Mouse (Mus musculus): ENCODE data around the gene Lipa. TPM values are rescaled to one million over a fixed set of nuclear protein-coding genes. Genes with fewer than 3 reads are reported as not detected.

Lipa gene
- 146 and 150 TPM in 2 replicates for polyA plus RNA-seq (2015; fragmentation: Nextera tagmentation; extraction: Ambion mirVana)

DNA sequence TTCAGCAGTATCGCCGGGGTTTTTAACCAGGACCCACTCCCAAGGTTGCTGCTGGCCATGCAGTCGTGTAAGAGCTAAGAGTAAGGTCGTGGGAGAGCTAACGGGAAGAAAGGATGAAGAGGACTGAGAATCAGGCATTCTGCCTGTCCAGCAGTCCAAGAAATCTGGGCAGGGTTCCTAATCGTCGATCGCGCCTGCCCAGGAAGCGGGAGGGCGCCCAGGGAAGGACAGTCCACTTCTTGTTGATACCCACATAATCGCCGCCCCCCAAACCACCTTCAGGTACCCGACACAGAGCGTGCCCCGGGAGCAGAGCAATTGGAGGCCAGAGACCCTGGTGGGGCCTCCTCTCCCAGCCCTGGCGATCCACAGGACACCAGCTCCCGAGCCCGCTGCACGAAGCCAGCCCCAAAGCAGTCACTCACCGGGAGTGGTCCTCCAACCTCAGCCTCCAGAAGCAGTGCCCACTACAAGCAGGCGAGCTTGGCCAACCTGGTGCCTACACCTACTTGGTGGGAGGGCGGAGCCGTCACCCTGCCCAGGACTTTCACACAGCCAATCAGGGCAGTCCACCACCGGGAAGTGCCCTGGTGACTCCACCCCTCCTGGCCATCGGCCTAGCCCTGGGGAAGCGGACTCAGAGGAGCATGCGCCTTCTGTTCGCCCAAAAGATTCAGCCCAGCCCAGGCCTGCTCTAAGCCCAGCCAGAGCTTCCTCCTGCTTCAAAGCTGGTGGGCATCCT, at the start of gene Lipa:
TSS of gene Lipa (minus strand) at position 534 of the 742 bp plus-strand sequence.
- peak; percentile 89 for DNase-seq (ENCODE audit: low spot score)

DNA sequence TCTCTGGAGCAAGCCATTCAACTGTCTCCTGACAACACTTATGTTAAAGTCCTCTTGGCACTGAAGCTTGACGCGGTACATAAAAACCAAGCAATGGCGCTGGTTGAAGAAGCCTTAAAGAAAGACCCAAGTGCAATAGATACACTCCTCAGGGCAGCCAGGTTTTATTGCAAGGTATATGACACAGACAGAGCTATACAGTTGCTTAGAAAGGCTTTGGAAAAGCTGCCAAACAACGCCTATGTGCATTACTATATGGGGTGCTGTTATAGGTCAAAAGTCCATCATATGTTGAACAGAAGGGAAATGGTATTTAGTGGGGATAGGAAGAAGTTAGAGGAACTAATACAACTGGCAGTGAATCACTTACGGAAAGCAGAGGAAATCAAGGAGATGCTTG, 46.4 kb upstream of the Lipa start:
- DNase-seq (ENCODE audit: low spot score), result no peak

DNA sequence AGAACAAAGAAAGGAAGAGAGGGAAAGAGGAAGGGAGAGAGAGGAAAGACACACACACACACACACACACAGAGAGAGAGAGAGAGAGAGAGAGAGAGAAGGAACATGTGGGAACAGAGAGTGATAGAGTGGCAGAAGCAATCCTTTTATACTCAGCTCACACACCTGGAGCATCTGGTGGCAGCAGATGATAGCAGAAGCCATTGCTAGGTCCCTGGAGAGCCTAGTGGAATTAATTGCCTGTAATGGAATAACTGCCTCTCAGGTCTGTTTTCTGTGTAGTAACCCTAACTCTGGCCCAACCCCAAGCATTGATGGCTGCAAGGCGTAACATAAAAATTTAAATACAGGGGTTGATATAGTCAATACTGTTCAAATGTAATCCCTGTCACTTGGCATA, 43.8 kb upstream of the Lipa start:
- DNase-seq (ENCODE audit: low spot score), result no peak

DNA sequence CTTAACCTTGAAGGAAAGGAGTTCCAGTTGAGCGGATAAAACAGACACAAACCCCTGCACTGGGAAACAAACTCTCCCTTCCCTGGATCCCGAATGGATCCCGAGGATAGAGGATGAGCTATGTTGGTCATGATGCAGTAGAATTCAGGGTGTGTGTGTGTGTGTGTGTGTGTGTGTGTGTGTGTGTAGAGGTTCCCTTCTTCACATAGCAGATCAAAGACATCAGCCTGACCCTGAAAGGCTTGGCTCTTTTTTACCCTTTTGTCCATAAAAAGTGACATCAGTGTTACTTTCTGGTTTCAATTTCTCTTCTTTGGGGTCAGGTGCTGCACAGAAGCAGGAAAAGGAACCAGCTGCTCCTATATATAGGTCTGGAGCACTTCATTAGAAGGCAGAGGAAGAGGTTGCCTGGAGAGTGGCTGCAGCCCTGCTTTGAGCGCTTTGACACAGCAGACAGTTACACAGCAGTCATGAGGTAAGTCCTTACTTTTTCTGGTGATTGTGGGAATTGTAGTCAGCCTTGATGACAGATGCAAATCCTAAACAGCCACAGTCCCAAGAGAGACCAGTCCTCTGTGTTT, 42.7 kb upstream of the Lipa start:
- DNase-seq (ENCODE audit: low spot score), result no peak

DNA sequence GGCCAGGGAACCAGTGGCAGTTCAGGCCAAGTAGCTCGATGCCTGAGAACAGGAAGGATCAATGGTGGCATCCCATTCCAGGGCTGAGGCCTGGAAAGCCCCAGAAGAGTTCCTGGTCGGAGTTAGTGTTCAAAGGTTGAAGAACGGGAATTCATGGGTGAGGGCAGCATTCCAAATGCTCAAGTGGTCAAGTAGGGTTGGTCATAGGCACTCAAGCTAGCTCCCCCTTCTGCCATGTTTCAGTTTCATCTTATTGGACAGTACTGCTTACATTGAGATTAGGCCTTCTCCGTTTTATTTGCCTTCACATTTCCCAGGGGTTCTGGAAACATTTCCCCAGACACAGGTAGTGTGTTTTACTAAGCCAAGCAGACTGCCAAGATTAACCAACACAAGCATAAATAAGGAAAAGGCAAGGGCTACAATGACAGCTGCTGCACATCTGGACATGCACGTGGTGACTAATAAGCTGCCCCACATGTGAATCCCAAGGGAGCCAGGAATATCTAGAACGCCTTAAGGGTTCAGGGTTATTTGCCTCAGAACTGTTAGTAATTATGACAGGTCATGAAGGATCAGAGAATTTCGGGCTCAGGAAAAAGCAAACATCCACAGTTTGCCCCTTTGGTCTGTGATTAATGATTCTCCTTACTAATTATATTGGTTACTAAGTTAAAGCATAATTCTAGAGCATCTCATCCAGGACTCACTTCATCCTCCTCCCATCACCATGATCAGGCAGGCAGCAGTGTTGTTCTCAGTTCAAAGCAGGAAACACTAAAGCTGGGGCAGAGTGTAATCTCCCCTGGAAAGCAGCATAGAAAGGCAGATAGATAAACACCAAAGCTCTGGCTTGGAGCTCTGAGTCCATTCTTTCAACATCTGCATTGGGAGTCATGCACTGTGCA, 42.0 kb upstream of the Lipa start:
- DNase-seq (ENCODE audit: low spot score), result no peak

DNA sequence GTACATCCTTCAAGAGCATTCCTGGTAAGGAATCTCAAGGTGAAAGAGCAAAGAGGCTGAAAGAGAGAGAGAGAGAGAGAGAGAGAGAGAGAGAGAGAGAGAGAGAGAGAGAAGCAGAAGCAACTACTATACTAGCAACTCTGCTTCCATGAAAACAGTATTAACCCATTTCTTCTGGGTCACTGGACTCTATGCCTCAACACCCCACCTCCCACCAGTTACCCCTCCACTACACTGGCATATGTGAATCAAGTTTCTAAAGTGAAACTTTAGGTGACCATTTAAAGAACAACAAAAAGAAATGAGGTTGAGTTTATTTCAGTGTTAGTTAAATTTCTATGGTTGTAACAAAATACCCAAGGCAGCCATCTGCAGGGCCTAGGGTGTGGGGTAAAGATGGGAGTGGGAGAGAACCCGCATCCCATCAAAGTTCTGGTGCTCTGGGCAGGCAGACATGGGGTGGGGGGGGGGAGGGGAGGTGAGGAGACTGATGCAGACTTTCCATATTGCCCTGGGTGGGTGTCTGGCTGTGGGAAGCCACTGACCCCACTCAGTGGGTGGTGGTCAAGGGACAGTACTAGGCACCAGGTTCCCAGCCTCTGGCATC, 39.0 kb upstream of the Lipa start:
- DNase-seq (ENCODE audit: low spot score), result no peak

DNA sequence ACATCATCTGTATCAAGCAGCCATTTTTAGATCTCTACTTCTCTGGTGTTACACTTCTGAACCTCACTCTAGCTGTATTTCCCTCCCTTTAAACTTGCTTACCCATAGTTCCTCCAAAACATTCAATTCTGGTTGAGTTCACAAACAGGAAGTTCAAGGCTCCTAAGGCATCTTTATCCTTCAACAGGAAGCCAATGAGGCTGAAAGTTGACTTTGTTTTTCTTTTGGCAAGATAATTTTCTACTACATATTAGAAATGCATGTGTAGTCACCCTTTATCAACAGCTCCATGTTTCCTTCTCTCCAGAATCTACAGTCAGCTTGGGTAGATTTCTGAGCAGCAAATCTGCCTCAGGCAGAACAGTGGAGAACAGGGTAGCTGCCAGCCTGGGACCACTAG, 35.3 kb upstream of the Lipa start:
- DNase-seq (ENCODE audit: low spot score), result no peak

DNA sequence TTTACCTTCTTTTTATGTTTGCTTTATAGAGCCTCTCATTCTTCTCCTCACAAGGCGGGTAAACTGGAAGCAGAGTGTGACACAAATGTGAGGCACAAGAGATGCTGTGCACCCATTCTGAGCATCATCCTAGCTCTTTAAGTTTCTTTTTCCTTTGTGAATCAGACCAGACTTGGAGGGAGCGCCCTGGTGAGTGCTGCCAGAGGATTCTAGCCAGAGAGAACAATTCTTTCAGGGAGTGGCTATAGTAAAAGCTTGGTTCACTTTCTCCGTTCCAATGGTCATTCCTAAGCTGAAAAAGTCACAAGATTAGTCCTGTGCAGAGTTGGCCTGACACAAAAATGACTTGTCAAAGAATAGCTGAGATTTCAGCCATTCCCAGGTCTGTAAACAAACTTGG, 29.3 kb upstream of the Lipa start:
- DNase-seq (ENCODE audit: low spot score), result no peak

DNA sequence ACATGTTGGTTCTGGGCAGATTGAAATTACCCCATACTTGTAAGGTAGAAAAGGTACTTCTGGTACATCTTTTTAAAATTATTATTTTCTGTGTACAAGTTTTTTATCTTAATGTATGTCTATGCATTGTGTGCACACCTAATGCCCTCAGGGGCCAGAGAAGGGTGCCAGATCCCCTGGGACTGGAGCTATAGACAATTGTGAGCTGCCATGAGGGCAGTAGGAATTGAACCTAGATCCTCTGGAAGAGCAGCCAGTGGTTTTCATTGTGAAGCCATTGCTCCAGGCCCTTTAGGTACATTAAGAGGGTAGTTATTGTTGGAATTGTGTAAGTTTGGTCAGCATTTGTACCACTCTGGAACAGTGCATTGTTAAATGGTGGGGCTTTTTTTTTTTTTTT, 26.8 kb upstream of the Lipa start:
- no peak for DNase-seq (ENCODE audit: low spot score)

DNA sequence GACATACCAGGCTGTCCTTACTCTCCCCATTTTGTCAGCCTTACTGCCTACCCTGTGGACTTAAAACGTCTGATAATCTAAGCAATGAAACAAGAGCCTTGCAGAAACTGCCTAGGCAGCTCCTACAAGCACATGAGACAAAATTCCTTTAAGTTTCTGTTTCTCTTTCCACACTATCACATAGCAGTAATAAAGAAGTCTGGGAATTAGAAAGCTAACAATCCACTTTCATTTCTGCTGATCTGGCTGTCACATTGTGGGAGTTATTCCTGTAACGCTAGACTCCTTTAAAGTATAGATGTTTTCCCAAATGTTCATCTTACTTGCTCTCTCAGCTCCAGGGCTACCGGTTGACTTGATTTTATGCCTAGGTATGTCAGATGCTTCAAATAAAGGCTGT, 26.2 kb upstream of the Lipa start:
- no peak for DNase-seq (ENCODE audit: low spot score)

DNA sequence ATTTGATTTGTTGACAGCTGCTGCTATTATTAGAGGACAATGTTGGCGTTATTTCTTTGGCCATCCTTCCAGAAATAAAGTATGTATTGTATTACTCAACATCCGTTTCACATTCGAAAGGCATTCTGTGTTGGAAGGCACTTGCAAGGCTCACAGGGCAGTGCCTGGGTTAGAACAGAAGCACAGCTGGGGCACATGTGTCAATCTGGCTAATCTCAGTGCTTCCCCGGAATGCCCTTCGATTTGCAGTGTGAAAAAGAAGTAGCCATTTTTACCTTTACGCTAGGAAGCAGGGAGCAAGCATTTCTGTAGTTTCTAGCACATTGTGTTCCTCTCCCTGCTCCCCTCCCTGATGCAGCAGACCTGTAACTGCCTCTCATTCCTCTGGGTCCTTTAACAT, 25.7 kb upstream of the Lipa start:
- no peak for DNase-seq (ENCODE audit: low spot score)

DNA sequence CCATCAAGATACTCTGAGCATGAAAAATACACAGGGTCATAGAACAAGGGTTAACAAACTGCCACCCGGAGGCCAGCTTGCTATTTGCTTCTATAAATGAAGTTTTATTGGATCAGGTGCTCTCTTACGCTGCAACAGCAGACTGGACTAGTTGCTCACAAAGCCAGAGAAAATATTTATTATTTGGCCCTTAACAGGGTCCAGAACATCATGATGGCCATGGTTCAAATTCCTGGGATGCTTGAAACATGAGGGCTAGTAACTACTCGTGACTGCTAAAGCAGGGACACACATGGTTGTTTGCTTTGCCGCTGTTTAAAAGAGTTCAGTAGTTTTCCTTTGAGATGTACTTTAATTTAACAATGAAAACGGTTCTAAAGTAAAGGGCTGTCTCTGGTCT, 24.7 kb upstream of the Lipa start:
- no peak for DNase-seq (ENCODE audit: low spot score)

DNA sequence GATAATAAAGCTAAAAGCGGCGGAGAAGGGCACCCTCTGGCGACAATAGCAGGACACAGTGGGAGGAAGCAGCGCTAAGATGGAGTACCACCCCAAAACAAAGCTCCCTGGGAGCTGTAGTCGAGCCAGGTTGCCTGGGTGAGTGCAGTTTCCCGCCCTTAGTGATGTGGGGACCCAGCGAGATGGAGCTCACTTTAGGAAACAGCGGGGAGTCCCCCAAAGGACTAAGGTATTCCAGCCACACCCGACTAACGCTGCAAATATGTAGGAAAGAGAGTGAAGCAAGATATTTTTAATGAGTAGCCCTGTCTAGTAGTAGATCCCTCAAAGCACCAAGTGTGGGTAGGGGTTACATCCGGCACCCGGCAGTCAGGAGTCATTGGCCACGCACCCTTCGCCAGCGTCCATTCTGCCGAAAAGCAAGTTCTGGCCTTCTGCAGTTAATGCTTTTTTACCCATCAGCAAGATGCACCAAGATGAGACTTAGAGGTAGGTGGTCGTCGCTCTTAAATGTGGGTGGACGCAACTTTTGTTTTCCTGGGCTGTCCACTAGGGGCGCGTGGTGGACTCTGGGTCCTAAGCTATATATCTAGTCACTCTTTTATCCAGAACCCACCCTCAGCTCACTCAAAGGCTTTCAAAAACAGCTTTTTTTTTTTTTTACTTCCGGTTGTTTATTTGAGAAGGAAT, 23.4 kb upstream of the Lipa start, which contains the start of gene Ifit2:
TSS of gene Ifit2 (plus strand) at position 161 of the 690 bp plus-strand sequence.
- DNase-seq (ENCODE audit: low spot score), result peak; percentile 88

DNA sequence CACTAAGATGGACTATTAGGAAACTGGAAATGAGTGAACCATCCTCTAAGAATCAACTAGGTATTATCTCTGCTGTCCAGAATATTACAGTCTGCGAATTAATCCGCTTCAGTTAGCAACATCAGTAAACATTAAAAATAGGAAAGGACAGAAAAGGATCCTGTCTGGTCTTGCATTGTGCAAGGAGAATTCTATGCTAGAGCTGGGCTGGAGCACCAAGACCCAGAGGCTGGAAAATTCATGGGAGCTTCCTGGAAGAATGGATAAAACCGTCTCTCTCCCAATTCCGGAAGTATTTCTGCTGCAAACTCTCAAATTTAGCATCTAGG, 22.9 kb upstream of the Lipa start:
- no peak for DNase-seq (ENCODE audit: low spot score)

DNA sequence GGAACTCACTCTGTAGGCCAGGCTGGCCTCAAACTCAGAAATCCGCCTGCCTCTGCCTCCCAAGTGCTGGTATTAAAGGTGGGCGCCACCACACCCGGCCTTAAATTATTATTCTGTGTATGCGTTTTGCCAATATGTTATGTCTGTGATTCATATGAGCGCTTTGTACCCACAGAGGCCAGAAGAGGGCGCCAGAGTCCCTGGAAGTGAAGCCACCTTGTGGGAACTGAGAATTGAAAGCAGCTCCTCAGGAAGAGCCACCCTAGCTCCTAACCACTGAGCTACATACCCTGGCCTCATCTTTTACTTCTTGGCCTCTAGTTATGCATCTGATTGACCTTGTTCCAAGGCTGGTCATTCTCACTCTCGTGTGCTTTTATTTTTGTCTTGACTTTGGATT, 20.7 kb upstream of the Lipa start:
- peak; percentile 87 for DNase-seq (ENCODE audit: low spot score)

DNA sequence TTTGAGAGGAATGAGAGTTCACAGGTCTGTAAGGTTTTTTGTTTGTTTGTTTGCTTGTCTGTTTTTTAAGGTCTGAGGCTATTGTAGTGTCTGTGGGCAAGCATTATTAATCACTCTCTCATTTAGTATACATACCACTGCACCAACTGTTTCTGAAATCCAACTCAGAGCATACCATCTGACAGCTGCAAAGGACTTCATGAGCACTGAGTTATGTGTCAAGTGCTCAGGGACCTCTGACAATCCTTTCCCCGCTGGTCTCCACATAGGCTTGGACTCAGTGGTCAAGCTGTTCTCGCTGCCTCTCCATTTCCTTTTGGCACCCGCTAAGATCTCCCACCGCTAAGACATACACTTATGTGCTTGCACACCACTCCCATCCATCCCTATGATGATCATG, 18.9 kb upstream of the Lipa start:
- DNase-seq (ENCODE audit: low spot score), result no peak

DNA sequence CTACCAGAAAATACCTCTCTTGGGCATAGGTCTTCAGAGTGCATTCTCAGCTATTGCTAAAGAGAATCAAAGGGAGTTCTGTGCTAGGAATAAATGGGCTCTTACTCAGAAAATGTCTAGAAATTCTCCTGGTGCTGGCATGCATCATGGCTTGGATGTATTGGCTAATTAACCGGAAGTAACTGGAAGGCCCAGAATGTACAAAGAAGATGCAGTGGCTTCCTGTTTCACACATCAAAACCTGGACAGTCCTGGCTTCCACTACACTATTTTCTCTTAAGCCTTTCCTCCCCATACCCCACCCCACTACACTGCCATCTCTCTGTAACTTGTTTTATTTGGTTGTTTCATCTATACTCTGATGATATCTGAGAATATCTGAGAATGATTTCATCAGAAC, 12.1 kb upstream of the Lipa start:
- no peak for DNase-seq (ENCODE audit: low spot score)

DNA sequence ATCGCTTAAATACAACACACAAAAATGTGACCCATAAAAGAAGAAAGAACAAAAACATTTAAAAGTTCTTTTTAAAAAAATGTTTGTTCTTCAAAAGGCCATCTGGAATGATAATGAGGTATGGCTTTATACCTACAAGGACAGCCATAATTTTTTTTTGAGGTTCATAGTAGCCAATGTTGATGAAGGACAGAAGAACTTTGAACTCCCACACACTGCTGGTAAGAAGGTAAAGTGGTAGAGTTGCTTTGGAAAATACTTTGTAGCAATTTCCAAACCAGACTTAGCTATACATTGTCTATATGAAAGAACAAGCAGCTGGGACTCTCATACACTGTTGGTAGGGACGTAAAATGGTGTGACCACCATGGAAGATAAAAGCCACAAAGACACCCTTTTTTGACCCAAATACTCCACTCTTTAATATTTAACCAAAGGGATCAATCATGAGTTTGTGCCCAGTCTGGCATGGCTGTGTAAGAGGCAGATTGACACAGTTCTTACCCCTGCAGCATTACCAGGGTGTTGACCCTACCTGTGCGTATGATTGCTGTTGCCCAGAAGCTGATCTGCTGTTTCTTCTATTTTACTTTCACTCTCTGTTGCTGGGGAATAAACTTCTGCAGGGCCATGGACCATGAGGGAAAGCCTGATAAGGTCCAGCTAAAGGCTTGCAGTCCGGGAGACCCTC, 4.9 kb upstream of the Lipa start:
- no peak for DNase-seq (ENCODE audit: low spot score)

DNA sequence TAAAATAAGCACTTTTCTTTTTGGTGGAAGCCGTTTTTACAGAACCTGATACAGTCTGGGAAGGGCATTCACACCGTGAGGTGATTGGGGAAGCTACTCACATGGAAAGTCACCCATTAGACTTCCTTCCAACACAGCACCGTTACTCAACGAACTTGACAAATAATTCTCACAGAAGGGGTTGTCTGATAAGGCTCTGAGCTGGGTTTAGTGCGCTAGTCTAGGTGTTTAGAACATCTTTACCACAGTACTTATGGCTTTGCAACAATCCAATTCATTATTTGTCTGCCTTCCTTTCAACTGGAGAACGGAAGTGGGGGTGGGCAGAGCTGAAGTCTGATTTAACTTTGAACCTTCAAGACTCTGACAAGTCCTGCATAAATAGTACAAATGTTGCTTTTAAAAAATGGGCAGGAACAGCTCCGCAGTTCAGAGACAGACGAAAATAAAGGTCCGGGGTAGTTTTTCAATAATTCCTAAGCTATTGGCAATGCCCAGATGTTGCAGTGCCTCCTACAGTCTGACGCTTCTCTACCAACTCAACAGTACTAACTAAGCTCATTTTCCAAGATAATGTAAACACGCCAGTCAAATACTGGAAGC, 852 bp downstream of the Lipa start:
- peak; percentile 55 for DNase-seq (ENCODE audit: low spot score)

DNA sequence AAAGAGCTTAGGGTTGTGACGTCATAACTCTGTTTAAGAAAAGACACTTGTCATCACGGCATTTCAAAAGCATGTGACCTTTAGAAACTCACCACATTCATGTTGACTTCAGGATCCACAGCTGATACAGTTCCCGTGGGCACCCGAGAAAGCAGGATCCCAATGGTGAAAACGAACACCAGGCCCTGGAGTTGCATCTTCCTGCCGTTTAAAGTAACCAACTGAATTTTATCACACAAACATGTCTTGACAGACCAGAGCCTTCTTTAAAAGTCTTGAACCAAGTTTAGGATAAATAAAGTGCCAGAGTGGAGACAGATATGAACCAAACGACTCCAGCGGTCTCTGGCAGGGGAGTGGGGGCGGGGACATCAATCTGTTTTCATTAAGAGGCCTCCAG, 2.6 kb downstream of the Lipa start:
- no peak for DNase-seq (ENCODE audit: low spot score)

All from thymus, postnatal 0 days (tissue).